Mouse (Mus musculus) heart, adult 2 months (tissue): ENCODE measurements around the gene Lrrc4c.

Experiments
- EP300 ChIP-seq: fragments of 200-500 bp; IDR thresholded peaks from 2 replicates; pipeline ENCODE4 v1.6.1; 2011; ENCODE audit warnings: low read depth, low read length, control low read depth; ENCODE audit not compliant: insufficient read depth
- POLR2A ChIP-seq: fragments of 200-500 bp; IDR thresholded peaks from 2 replicates; pipeline ENCODE4 v1.6.1; 2011; ENCODE audit warnings: mild to moderate bottlenecking, low read depth, low read length, control low read depth; ENCODE audit not compliant: insufficient read depth

- TF ChIP-seq POLR2A (no peak), EP300 (no peak)
Observed at GRCm38 (mm10) chr2:97361235-97361634, 1043.3 kb downstream of the Lrrc4c start.
